Mouse (Mus musculus) c-Kit-positive CD71-negative TER-119-negative erythroid progenitor cells, embryonic 14.5 days (primary cell): Measurements from ENCODE around the gene Notch3.
A peak's percentile ranks its signal among the peaks of the same experiment; 100 is the strongest.

Source experiments
- DNase-seq: peaks from one replicate; pipeline ENCODE4 v3.0.0-alpha.2; 2013; ENCODE audit warnings: low read depth

Gene Notch3

GRCm38 (mm10) chr17:32165803-32166595 lies 653 bp downstream of the Notch3 start:
- DNase-seq = no peak

DNA sequence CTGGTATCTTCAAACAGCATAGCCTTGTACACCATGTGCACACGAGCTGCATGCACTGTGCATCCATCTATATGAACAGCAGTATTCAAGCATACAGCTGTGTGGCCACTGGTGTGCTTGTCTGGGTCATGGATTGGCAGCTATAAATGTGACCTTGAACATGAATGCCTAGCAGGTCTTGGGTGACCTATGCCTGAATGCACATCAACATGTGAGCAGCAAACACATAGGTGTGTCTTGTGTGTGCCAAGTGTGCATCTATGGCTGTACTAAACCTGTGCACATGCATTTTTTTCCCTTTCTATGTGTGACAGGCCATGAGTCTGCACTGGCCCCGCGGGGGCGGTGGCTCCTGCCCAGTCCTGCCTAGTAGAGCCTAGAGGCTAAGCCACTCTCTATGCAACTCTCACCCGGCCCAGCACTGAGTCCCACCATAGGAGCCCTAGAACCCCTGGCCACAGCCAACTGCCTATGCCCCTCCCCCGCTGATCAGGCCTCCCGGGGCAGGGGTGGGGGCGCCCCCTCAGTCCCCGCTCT lies 1.3 kb downstream of the Notch3 start:
- DNase-seq = no peak

- DNase-seq = no peak
These were observed 1.9 kb downstream of the Notch3 start for GRCm38 (mm10) chr17:32164780-32165179.

DNA sequence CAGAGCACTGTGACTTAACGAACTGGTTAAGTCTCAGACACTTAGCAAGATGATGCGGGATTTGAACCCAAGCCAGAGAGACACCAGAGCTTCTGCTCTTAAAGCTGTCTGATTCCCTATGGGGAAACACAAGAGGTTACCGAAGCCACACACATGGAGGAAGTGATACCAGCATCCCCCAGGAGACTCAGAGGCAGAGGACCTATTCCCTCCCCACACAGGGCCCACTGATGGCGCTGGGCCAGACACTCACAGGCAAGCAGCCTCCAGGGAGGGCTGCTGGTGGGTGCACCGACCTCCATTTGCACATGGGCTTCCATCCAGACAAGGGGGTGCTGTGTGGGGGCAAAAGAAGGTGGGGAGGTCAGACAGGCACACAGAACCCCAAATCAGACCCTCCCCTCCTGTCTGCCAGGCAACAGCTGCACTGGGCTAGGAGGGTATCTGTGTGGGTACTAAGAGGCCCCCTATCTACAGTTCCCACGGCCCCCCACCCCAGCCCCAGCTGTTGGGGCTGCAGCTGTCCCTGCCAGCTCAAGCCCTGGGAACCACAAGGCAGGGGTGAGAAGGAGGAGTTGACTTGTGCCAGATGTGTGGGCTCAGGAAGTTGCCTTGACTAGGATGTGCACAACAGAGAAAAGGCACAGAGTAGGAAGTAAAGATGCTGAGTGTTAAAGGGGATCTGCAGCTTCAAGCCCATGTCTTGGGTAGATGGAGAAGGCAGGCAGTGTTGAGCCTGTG lies 2.6 kb downstream of the Notch3 start:
- no peak for DNase-seq

DNA sequence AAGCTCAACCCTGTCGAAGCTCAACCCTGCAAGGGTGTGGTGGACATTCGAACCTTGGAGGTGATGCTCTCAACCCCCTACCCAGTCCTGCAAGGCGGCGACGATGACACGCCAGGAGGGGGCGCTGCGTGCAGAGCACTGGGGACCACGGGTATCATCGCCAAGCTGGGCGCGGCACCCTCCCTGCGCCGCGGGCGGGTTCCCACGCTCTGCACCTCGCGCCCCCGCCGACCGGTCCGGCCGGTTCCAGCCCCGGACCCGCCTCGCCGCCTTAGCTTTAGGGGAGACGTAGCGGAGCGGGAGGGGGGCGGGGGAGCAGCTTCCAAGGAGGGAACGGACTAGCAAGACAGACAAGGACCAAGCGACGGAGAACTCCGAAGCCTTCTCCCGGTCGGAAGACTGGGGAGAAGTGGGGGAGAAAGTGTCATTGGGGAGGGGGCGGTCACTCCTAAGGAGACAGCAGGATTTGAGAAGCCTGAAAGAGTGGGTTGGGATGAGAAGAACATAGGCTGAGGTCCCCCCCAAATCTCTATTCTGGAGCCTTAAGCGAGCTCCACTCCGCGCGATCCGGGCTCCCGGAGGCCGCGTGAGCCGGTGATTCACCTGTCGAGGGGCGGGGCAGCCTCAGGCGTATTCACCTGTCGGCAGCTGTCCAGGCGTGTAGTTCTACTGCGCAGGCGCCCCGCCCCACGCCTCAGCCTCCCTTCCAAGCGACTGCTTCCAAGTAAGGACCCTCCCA lies 4.4 kb downstream of the Notch3 start:
- DNase-seq = no peak

- DNase-seq = no peak
These were observed 5.8 kb downstream of the Notch3 start for GRCm38 (mm10) chr17:32160882-32161281.

- DNase-seq = no peak
These were observed 7.8 kb downstream of the Notch3 start for GRCm38 (mm10) chr17:32158841-32159240.

DNA sequence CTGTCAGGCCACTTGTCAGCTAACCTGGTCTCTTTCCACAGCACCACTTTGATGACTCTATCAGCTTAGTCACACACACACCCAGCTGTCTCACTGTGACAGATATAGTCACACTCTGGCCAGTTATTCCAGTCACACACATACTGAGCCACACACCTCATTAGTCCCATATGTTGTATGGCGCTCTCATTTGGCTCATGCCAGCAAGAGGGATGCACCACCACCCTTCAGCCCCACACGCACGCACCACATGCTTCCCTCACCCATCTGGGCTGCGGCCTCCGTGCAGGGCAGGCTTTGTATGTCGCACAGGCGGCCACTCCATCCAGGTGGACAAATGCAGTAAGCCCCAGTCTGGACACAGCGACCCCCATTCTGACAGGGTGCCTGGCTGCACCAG lies 19.9 kb downstream of the Notch3 start:
- no peak for DNase-seq

DNA sequence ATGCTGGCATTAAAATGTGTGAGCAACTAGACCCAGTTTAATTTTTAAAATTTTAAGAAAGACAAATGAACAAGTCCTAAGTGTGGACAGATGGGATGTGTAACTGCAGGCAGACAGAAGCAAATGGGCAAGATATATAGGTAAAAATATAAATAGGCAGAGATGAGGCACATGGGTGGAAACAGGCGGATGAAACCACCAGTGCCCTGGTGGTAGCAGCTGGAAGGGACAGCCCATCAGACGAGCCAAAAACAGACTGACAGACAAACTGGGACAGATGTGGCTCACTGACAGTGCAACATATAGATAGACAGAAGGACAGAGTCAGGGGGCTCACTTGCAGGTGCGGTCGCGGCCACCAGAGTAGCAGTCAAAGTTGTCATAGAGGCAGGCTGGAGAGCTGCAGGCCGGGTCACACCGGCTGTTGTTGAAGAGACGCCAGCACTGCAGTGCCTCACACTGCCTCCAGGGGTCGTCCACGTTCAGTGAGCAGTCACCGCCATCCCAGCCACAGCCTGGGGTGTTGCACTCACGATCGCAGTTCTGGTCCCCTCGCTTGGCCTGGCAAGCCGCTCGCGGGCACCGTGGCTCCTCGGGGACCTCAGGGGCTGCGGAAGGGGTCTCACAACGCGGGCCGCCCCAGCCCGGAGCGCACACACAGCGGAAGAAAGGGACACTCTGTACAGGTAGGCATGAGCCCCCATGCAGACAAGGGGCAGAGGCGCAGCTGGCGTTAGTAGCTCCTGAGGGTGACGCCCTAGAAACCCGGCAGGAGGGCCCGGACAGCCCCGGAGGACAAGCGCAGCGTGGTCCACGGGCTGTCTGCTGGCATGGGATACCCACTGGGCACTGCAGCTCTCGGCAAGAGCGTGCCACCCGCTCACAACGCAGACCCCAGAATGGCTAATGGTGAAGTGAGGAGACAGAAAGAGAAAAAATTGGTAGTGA lies 23.5 kb downstream of the Notch3 start:
- peak; percentile 73 for DNase-seq

DNA sequence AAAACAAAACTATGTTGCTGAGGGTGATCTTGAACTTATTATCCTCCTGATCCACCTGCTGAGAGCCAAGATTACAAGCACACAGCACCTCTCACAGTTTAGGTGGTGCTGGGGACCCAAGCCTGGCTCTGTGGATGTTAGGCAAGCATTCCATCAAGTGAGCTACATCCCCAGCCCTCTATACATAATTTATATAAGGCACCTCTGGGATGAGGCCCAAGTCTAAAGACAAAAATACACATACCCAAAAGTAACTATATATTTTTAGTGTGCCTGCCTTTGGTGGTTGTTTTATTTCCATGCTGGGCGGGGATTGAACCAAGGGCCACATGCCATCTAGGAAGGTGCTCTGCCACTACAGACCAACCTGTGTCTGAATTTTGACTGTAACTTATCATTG lies 24.4 kb downstream of the Notch3 start:
- DNase-seq = no peak

- DNase-seq = no peak
These were observed 33.3 kb downstream of the Notch3 start for GRCm38 (mm10) chr17:32133375-32133774.

GRCm38 (mm10) chr17:32132087-32132486 lies 34.6 kb downstream of the Notch3 start:
- DNase-seq = no peak

GRCm38 (mm10) chr17:32130506-32130905 lies 36.1 kb downstream of the Notch3 start:
- no peak for DNase-seq

DNA sequence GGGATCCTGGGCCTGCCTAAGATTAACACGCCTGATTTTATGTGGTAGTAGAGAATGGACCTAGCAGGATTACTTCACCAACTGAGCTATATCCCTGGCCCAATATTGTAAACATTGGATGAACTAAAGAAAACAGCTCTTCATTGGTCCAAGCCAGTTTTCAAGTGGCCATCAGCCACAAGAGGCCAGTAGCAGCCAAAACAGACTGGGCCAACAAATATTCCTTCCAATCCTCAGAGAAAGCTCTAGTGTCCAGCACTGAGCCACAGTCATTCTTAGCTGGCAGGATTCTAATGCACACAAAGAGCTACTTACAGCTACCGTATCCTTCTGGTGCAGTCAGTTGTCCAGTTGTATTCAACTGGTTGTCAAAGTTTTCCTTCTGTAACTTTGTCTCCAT lies 39.5 kb downstream of the Notch3 start:
- no peak for DNase-seq

- DNase-seq = no peak
These were observed 41.2 kb downstream of the Notch3 start for GRCm38 (mm10) chr17:32125407-32125806.

DNA sequence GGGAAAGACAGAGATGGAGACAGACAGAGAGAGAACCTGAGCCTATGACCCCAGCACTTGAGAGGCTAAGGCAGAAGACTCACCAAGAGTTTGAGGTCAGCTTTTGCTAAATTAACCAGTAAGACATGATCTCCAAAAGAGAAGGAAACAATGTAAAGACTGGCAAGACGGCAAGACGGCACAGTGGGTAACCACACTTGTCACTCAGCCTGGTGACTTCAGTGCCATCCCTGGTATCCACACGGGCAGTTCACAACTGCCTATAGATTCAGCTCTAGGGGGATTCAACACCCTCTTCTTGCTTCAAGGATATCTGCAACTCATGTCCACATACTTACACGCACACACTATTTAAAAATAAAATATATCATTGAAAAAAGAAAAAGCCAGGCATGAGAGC lies 43.1 kb downstream of the Notch3 start:
- DNase-seq = no peak

GRCm38 (mm10) chr17:32122587-32122970 lies 44.1 kb downstream of the Notch3 start:
- no peak for DNase-seq

DNA sequence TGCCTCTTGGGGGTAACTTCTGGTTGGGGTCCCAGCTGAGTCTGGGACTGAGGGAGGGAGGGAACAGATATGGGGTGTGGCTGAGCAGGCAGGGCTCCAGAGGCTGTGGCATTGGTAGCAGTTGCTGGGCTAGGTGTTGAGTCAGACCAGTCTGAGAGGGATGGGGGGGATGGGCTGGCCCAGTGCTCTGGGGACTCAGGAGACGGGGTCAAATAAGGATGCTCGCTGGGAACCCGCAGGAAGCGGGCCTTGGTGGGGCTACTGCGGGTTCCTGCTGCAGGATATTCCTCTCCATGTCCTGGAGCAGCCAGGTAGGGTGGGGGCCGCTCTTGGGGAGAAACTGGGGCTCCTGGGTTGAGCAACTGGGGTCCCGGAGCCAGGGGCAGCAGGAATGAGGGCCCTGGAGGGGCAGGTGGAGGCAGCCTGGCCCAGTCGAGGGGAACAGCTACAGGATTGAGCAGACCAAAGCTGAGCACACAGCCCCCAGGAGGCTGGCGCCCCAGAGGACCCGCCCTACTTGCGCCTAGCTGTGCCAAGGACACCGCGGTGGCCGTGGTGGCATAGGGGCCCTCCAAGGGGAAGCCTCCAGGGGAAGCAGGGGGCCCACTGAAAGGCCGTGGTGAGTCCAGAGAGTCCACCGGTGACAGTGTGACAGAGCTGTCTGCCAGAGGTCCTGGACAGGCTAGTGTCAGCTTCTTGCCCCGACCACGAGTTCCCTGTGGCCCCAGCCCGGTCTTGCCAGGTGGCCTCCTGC lies 44.6 kb downstream of the Notch3 start:
- no peak for DNase-seq

GRCm38 (mm10) chr17:32120771-32121532 lies 45.7 kb downstream of the Notch3 start:
- no peak for DNase-seq

- no peak for DNase-seq
These were observed 47.5 kb downstream of the Notch3 start for GRCm38 (mm10) chr17:32119196-32119595.
